ENCODE assay signal across 30 mouse cellular contexts in the genomic region with DNA sequence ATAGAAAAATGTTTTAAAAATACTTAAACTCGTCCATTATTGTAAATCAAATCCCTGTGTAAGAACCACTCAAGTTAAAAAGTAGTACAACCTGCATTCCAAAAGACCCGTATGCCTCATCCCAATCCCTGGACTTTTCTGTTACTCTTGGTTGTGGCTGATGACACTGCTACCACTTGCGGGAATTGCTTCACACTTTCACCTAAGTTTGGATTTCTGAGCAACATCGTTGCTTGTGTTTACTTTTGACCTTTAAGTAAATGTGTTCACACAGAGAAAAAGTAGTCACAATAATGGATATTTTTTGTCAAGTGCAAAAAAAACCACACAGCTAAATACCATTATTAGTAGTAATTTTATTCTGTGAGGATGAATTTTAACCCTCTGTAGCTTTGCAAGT.
"Had no signal": no experiment of that assay in that cellular context is flagged by ENCODE, and none has a peak within 500 bp of the region (broad histone marks: within the 10 kb centered on the region; RNA-seq: fewer than 3 reads in every experiment).

No protein-coding gene starts in this region.

- DNase-seq: left cerebral cortex, postnatal 4 days; liver; liver, embryonic 13.5 days; lung, adult 18-20 months; lung, adult 2 months; lung, embryonic 14.5 days; lung, postnatal 10 days; lung, postnatal 14 days; lung, postnatal 36 days; lung, postnatal 4 days; midbrain, embryonic 14.5 days had no signal

- H3K4me3 ChIP-seq: left cerebral cortex, adult 2 months; limb, embryonic 10.5 days; limb, embryonic 12.5 days; limb, embryonic 13.5 days; limb, embryonic 15.5 days; liver, embryonic 13.5 days; liver, embryonic 15.5 days; lung, embryonic 15.5 days; megakaryocyte, embryonic 14.5 days; midbrain, embryonic 10.5 days; midbrain, embryonic 12.5 days; midbrain, embryonic 13.5 days; midbrain, embryonic 15.5 days; myocyte; neural tube, embryonic 12.5 days had no signal

- H3K36me3 ChIP-seq: limb, embryonic 10.5 days; limb, embryonic 12.5 days; limb, embryonic 13.5 days; limb, embryonic 15.5 days; liver, embryonic 13.5 days; liver, embryonic 15.5 days; lung, embryonic 15.5 days; midbrain, embryonic 10.5 days; midbrain, embryonic 12.5 days; midbrain, embryonic 13.5 days; midbrain, embryonic 15.5 days; neural tube, embryonic 12.5 days had no signal

- H3K4me2 ChIP-seq: limb, embryonic 12.5 days; limb, embryonic 13.5 days; limb, embryonic 15.5 days; liver, embryonic 13.5 days; lung, embryonic 14.5 days; lung, embryonic 15.5 days; midbrain, embryonic 11.5 days; midbrain, embryonic 12.5 days; midbrain, embryonic 13.5 days; midbrain, embryonic 15.5 days; neural tube, embryonic 12.5 days had no signal

- H3K9ac ChIP-seq: limb, embryonic 12.5 days; limb, embryonic 13.5 days; limb, embryonic 15.5 days; liver, embryonic 13.5 days; liver, embryonic 14.5 days; liver, embryonic 15.5 days; lung, embryonic 14.5 days; lung, embryonic 15.5 days; midbrain, embryonic 12.5 days; midbrain, embryonic 13.5 days; midbrain, embryonic 15.5 days; neural tube, embryonic 12.5 days had no signal

- H3K27me3 ChIP-seq: limb, embryonic 12.5 days; limb, embryonic 13.5 days; limb, embryonic 15.5 days; liver, embryonic 13.5 days; liver, embryonic 15.5 days; lung, embryonic 15.5 days; megakaryocyte, embryonic 14.5 days; midbrain, embryonic 12.5 days; midbrain, embryonic 13.5 days; midbrain, embryonic 15.5 days; neural tube, embryonic 12.5 days had no signal

- ATAC-seq: lung, postnatal 0 days; midbrain, embryonic 13.5 days; midbrain, embryonic 15.5 days; midbrain, embryonic 16.5 days had no signal

- H3K27ac ChIP-seq: left cerebral cortex, adult 2 months; limb, embryonic 10.5 days; limb, embryonic 12.5 days; limb, embryonic 13.5 days; limb, embryonic 15.5 days; liver, embryonic 14.5 days; lung, embryonic 15.5 days; macrophage; midbrain, embryonic 10.5 days; midbrain, embryonic 12.5 days; midbrain, embryonic 13.5 days; midbrain, embryonic 15.5 days; neural tube, embryonic 12.5 days had no signal

- H3K4me1 ChIP-seq: limb, embryonic 10.5 days; limb, embryonic 12.5 days; limb, embryonic 15.5 days; liver, embryonic 13.5 days; lung, embryonic 15.5 days; megakaryocyte, embryonic 14.5 days; midbrain, embryonic 10.5 days; midbrain, embryonic 12.5 days; midbrain, embryonic 13.5 days; midbrain, embryonic 15.5 days; neural tube, embryonic 12.5 days had no signal

- H3K9me3 ChIP-seq: limb, embryonic 10.5 days; limb, embryonic 12.5 days; limb, embryonic 13.5 days; limb, embryonic 15.5 days; liver, embryonic 13.5 days; liver, embryonic 15.5 days; lung, embryonic 15.5 days; megakaryocyte, embryonic 14.5 days; midbrain, embryonic 10.5 days; midbrain, embryonic 12.5 days; midbrain, embryonic 13.5 days; midbrain, embryonic 15.5 days; neural tube, embryonic 12.5 days had no signal
